Mouse (Mus musculus): ENCODE results near the gene Srgn. TPM values are rescaled to one million over a fixed set of nuclear protein-coding genes. Genes with fewer than 3 reads are reported as not detected.

The Srgn gene
- polyA plus RNA-seq, 1 experiment: 107 TPM

DNA sequence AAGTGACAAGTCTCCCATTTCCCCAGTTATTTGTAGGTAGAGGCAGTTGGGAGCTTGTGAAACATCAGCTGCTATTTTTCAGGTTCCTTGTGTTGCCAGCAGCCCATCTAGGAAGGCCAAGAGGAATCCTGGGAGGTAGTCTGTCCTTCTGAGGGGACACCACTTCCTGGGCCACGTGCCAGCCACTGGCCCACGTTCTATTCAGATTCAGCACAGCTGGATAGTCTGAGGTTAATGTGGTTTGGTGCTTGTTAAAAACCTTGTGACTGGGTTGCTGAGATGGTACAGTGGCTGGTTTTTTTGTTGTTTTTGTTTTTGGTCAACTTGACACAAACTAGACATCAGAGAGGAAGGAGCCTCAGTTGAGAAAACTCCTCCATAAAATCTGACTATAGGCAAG lies 5.6 kb upstream of the Srgn start:
- Histone ChIP-seq H3K4me1 (replicated peaks; ENCODE audit: control insufficient read depth, insufficient read depth, low read length) (no peaks in the 10 kb centered on the region), H3K4me3 (ENCODE audit: control insufficient read depth, insufficient read depth, low read length) (no peak overlapping the region), H3K27ac (ENCODE audit: control insufficient read depth, insufficient read depth, low read length) (no peak overlapping the region), H3K27me3 (ENCODE audit: control insufficient read depth, insufficient read depth, low read length) (no peaks in the 10 kb centered on the region), H3K36me3 (ENCODE audit: control insufficient read depth, insufficient read depth, low read length) (no peaks in the 10 kb centered on the region)
- DNase-seq: no peak
- WGBS: 5% methylated on average over 2 of the region's 2 CpGs
- no peak for TF ChIP-seq CTCF (IDR thresholded peaks at IDR 0.05; ENCODE audit: borderline replicate concordance, control insufficient read depth, extremely low read depth, insufficient read depth, low read length, poor library complexity)
- no peak for TF ChIP-seq POLR2A (IDR thresholded peaks at IDR 0.05; ENCODE audit: control insufficient read depth, extremely low read depth, insufficient read depth, low read length, poor library complexity)

GRCm38 (mm10) chr10:62530183-62530582 lies 2.9 kb upstream of the Srgn start:
- DNase-seq: no peak
- 87% methylated on average over 9 of the region's 9 CpGs for WGBS
- no peaks in the 10 kb centered on the region for H3K4me1 ChIP-seq (replicated peaks; ENCODE audit: control insufficient read depth, insufficient read depth, low read length)
- H3K4me3 ChIP-seq (ENCODE audit: control insufficient read depth, insufficient read depth, low read length): no peak overlapping the region
- no peak overlapping the region for H3K27ac ChIP-seq (ENCODE audit: control insufficient read depth, insufficient read depth, low read length)
- no peaks in the 10 kb centered on the region for H3K36me3 ChIP-seq (ENCODE audit: control insufficient read depth, insufficient read depth, low read length)
- H3K27me3 ChIP-seq (ENCODE audit: control insufficient read depth, insufficient read depth, low read length): no peaks in the 10 kb centered on the region
- TF ChIP-seq POLR2A (IDR thresholded peaks at IDR 0.05; ENCODE audit: control insufficient read depth, extremely low read depth, insufficient read depth, low read length, poor library complexity): no peak
- no peak for TF ChIP-seq CTCF (IDR thresholded peaks at IDR 0.05; ENCODE audit: borderline replicate concordance, control insufficient read depth, extremely low read depth, insufficient read depth, low read length, poor library complexity)

DNA sequence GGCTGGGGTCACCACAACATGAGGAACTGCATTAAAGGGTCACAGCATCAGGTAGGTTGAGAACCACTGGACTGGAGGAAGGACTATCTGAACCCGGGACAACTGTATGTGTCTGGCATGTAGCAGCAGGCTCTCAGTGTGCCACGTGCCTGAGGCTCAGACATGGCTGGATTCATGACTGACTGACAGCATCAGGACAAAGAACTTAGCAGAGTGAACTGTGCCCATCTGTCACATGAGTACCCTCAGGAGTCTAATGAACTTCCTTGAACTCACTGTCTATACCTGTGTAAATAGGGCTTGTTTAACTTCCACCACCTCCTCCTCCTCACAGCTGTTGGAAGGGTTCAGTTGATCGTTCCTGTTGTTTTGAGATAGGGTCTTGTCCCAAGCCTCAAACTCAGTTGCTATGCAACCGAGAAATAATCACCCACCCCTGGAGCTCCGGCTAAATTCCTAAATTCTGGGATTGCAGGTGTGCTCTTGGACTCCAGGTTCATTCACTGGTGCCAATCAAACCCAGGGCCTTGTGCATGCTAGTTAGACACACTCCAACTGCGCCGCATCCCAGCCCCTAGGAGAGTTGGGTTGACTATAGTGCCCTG lies 4.8 kb downstream of the Srgn start:
- no peaks in the 10 kb centered on the region for H3K36me3 ChIP-seq (ENCODE audit: control insufficient read depth, insufficient read depth, low read length)
- no peak for TF ChIP-seq CTCF (IDR thresholded peaks at IDR 0.05; ENCODE audit: borderline replicate concordance, control insufficient read depth, extremely low read depth, insufficient read depth, low read length, poor library complexity)
- no peak for TF ChIP-seq POLR2A (IDR thresholded peaks at IDR 0.05; ENCODE audit: control insufficient read depth, extremely low read depth, insufficient read depth, low read length, poor library complexity)
- DNase-seq: no peak
- 88% methylated on average over 7 of the region's 7 CpGs for WGBS
- no peaks in the 10 kb centered on the region for H3K4me1 ChIP-seq (replicated peaks; ENCODE audit: control insufficient read depth, insufficient read depth, low read length)
- H3K27ac ChIP-seq (ENCODE audit: control insufficient read depth, insufficient read depth, low read length): no peak overlapping the region
- no peak overlapping the region for H3K4me3 ChIP-seq (ENCODE audit: control insufficient read depth, insufficient read depth, low read length)
- H3K27me3 ChIP-seq (ENCODE audit: control insufficient read depth, insufficient read depth, low read length): no peaks in the 10 kb centered on the region

GRCm38 (mm10) chr10:62521763-62522162 lies 5.5 kb downstream of the Srgn start:
- no peak for DNase-seq
- Histone ChIP-seq H3K36me3 (ENCODE audit: control insufficient read depth, insufficient read depth, low read length) (no peaks in the 10 kb centered on the region), H3K27ac (ENCODE audit: control insufficient read depth, insufficient read depth, low read length) (no peak overlapping the region), H3K4me3 (ENCODE audit: control insufficient read depth, insufficient read depth, low read length) (no peak overlapping the region), H3K4me1 (replicated peaks; ENCODE audit: control insufficient read depth, insufficient read depth, low read length) (no peaks in the 10 kb centered on the region), H3K27me3 (ENCODE audit: control insufficient read depth, insufficient read depth, low read length) (no peaks in the 10 kb centered on the region)
- 89% methylated on average over 4 of the region's 4 CpGs for WGBS
- no peak for TF ChIP-seq CTCF (IDR thresholded peaks at IDR 0.05; ENCODE audit: borderline replicate concordance, control insufficient read depth, extremely low read depth, insufficient read depth, low read length, poor library complexity)

- H3K27ac ChIP-seq (ENCODE audit: control insufficient read depth, insufficient read depth, low read length): no peak overlapping the region
- H3K36me3 ChIP-seq (ENCODE audit: control insufficient read depth, insufficient read depth, low read length): no peaks in the 10 kb centered on the region
- H3K4me3 ChIP-seq (ENCODE audit: control insufficient read depth, insufficient read depth, low read length): no peak overlapping the region
- H3K4me1 ChIP-seq (replicated peaks; ENCODE audit: control insufficient read depth, insufficient read depth, low read length): no peaks in the 10 kb centered on the region
- no peaks in the 10 kb centered on the region for H3K27me3 ChIP-seq (ENCODE audit: control insufficient read depth, insufficient read depth, low read length)
- no peak for DNase-seq
- TF ChIP-seq CTCF (IDR thresholded peaks at IDR 0.05; ENCODE audit: borderline replicate concordance, control insufficient read depth, extremely low read depth, insufficient read depth, low read length, poor library complexity): no peak
- no peak for TF ChIP-seq POLR2A (IDR thresholded peaks at IDR 0.05; ENCODE audit: control insufficient read depth, extremely low read depth, insufficient read depth, low read length, poor library complexity)
- 91% methylated on average over 2 of the region's 2 CpGs for WGBS
Observed at GRCm38 (mm10) chr10:62520911-62521310, 6.3 kb downstream of the Srgn start.

- H3K4me1 ChIP-seq (replicated peaks; ENCODE audit: control insufficient read depth, insufficient read depth, low read length): no peaks in the 10 kb centered on the region
- no peaks in the 10 kb centered on the region for H3K36me3 ChIP-seq (ENCODE audit: control insufficient read depth, insufficient read depth, low read length)
- no peak overlapping the region for H3K4me3 ChIP-seq (ENCODE audit: control insufficient read depth, insufficient read depth, low read length)
- WGBS: 86% methylated on average over 6 of the region's 6 CpGs
- TF ChIP-seq POLR2A (IDR thresholded peaks at IDR 0.05; ENCODE audit: control insufficient read depth, extremely low read depth, insufficient read depth, low read length, poor library complexity) (no peak), CTCF (IDR thresholded peaks at IDR 0.05; ENCODE audit: borderline replicate concordance, control insufficient read depth, extremely low read depth, insufficient read depth, low read length, poor library complexity) (no peak)
- H3K27me3 ChIP-seq (ENCODE audit: control insufficient read depth, insufficient read depth, low read length): no peaks in the 10 kb centered on the region
- H3K27ac ChIP-seq (ENCODE audit: control insufficient read depth, insufficient read depth, low read length): no peak overlapping the region
- DNase-seq: no peak
Observed at GRCm38 (mm10) chr10:62517511-62517910, 9.7 kb downstream of the Srgn start.

DNA sequence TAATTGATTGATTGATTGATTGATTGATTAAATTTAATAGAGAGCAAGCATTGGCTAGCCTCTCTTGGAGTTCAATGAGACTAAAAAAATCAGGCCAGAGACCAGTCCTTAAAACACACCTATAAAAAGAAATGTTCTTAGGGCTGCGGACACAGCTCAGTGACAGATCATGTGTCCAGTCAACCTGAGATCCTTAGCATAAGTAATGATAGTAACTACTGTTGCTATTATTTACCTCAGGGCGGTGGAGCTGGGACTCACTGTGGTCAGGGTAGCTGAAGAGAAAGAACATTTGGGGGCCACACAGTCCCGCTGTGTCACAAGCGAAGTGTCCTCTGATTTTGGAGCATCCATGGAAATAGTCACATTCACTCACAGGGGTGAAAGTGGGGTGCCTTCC lies 14.4 kb downstream of the Srgn start:
- no peak for DNase-seq
- 96% methylated on average over 4 of the region's 4 CpGs for WGBS
- no peak overlapping the region for H3K4me3 ChIP-seq (ENCODE audit: control insufficient read depth, insufficient read depth, low read length)
- TF ChIP-seq CTCF (IDR thresholded peaks at IDR 0.05; ENCODE audit: borderline replicate concordance, control insufficient read depth, extremely low read depth, insufficient read depth, low read length, poor library complexity): no peak
- no peak for TF ChIP-seq POLR2A (IDR thresholded peaks at IDR 0.05; ENCODE audit: control insufficient read depth, extremely low read depth, insufficient read depth, low read length, poor library complexity)
- H3K27me3 ChIP-seq (ENCODE audit: control insufficient read depth, insufficient read depth, low read length): no peaks in the 10 kb centered on the region
- H3K4me1 ChIP-seq (replicated peaks; ENCODE audit: control insufficient read depth, insufficient read depth, low read length): peaks cover 9% of the 10 kb centered on the region
- H3K27ac ChIP-seq (ENCODE audit: control insufficient read depth, insufficient read depth, low read length): no peak overlapping the region
- no peaks in the 10 kb centered on the region for H3K36me3 ChIP-seq (ENCODE audit: control insufficient read depth, insufficient read depth, low read length)

All from thymus, adult 2 months (tissue).